Mouse (Mus musculus) naive thymus-derived CD4-positive, alpha-beta T cell, adult 2 months (primary cell): ENCODE results near the gene Olfr517.

Experiments
- DNase-seq: peaks from one replicate; pipeline ENCODE4 v3.0.0-alpha.2; 2011; ENCODE audit warnings: low read depth

Olfr517 gene

DNA sequence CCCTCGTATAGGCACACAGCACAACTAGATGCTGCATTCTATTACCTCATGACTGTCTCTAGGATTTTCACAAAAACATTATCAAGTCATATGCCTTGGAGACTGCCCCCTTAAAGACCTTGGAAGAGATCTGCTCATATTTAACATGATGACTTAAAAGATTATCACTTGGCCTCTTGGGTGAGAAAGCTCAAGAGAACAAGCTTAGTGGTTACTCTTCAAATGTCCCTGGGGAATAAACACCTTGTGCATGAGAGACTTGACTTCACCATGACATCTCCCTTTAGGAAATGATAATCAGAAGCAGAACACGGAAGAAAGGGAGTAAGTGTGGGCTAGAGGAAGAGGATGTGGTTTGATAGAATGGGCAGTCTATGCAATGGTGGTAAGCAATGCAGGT is at the start of gene Olfr517:
Gene Olfr517, minus strand, starts transcription at position 101 of the 400 bp plus-strand sequence.
- no peak for DNase-seq

DNA sequence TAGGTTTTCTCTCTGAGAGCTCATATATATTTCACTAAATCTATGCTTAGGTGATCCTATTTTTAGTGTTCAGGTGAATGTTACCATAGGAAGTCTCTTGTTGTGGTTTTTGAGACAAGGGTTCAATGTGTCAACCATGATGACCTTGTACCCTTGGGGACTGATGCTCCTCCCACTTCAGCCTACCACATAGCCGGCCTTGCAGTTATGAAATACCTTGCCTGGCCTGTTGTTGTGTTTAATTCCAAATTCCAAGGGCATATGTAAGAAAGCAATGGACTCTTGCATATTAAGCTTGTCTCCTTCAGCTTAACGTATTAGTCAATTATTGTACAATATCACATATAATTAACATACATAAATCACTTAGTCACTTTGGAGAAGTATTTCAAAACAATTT is 31.8 kb upstream of the Olfr517 start:
- no peak for DNase-seq

DNA sequence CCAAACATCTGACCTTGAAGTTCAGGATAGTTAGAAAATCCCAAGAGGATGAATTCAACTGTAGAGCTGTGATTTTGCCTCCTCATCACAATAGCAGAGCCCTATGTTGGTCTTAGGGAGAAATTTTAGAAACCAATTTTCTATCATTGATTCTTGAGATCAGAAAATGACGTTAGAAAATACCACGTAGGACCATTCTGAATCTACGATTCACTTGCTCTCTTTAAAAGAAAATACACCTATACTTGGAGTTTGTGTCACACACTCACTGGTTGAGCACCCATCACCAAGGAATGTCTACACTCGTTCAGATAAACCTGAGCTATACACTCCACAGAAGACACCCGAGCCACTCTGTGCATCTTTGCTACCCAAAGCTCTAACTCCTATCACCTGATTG is 22.1 kb upstream of the Olfr517 start, which contains the start of gene Olfr519:
Gene Olfr519, minus strand, starts transcription at position 101 of the 400 bp plus-strand sequence.
- no peak for DNase-seq

DNA sequence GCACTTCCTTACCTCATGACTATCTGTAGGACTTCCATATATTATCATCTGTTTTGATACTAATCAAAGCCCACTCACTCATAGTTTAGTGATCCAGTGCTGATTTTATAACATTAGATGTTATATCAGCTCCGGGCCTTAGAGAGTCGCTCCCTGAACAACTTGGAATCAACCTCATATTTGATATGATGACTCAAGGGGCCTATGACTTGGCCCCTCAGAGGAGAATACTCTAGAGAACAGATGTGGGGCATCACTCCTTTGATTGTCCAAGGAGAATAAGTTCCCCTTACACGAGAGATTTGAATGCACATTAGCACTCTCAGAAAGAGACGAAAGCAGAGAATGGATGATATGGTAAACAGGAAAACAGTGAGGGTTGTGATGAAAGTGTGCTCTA is 12.7 kb upstream of the Olfr517 start, which contains the start of gene Olfr518:
Gene Olfr518, minus strand, starts transcription at position 101 of the 400 bp plus-strand sequence.
- no peak for DNase-seq

DNA sequence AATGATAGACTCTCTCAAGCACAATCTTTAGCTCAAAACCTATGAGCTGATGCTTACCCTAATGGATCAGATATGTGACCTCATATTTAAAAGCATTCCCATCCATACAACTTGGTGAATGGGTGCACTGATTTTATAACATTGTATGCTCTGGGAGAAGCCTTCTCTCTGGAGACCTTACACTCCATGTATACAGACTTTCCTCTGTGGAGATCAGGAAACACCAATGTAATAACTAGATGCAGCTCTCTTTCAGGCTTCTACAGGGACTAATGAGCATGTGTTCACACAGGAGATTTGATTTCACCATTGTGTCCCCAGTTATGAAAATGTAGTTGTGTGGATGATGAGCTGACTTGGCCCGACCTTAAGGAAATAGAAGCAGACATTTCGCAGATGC is 21.8 kb downstream of the Olfr517 start, which contains the start of gene Olfr516:
Gene Olfr516, minus strand, starts transcription at position 101 of the 400 bp plus-strand sequence.
- no peak for DNase-seq

DNA sequence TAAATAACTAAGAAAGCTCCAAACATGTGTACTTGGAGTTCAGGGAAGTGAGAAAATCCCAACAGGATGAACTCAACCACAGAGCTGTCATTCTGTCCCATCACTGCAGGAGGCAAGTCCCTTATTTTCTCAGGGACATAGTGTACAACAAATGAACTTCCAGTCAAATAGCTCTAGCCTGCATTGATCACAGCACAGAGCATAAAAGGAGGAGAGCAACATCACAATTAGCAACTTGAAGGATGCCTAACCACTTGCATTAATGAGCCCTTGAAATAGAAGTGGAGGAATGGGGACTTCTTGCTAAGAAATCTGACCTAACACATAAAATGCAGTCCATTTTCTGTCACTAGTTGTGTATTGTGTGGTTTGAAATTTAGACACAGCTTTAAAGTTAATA is 46.3 kb downstream of the Olfr517 start, which contains the start of gene Olfr514:
Gene Olfr514, minus strand, starts transcription at position 101 of the 400 bp plus-strand sequence.
- DNase-seq = no peak
